Mouse (Mus musculus) forebrain, postnatal 0 days (tissue): ENCODE measurements around the gene Ccnd1. TPM values are rescaled to one million over a fixed set of nuclear protein-coding genes. Genes with fewer than 3 reads are reported as not detected.
A peak's percentile ranks its signal among the peaks of the same experiment; 100 is the strongest.
"Not testable (repeated sequence)": the region's sequence is repeated elsewhere in the genome, so short reads cannot be mapped to it uniquely, and the experiment has no call there.

Source experiments
- ATAC-seq: fragments of 200-750 bp; cut with Nextera tagmentation; 2 replicates; pipeline ENCODE4 v1.8.0; 2017; ENCODE audit warnings: mild to moderate bottlenecking, moderate library complexity
- DNase-seq: peaks from one replicate; pipeline ENCODE4 v3.0.0-alpha.2; 2015
- H3K27ac ChIP-seq: fragments of 300-500 bp; sonication (generic); 2 replicates; pipeline ENCODE4 v1.5.1; 2014; ENCODE audit warnings: low read depth, mild to moderate bottlenecking, antibody characterized with exemption, low read length, moderate library complexity, mixed read lengths
- H3K27me3 ChIP-seq: fragments of 300-500 bp; sonication (generic); 2 replicates; pipeline ENCODE4 v1.6.1; 2014; ENCODE audit warnings: mild to moderate bottlenecking, low read length, mixed read lengths; ENCODE audit not compliant: insufficient read depth
- H3K36me3 ChIP-seq: fragments of 300-500 bp; sonication (generic); 2 replicates; pipeline ENCODE4 v1.6.1; 2014; ENCODE audit warnings: mild to moderate bottlenecking, moderate library complexity; ENCODE audit not compliant: insufficient read depth
- H3K4me1 ChIP-seq: fragments of 300-500 bp; sonication (generic); 2 replicates; pipeline ENCODE4 v1.6.1; 2014; ENCODE audit warnings: antibody characterized with exemption; ENCODE audit not compliant: insufficient read depth
- H3K4me2 ChIP-seq: fragments of 300-500 bp; sonication (generic); 2 replicates; pipeline ENCODE4 v1.6.1; 2014; ENCODE audit warnings: low read depth, mild to moderate bottlenecking, moderate library complexity
- H3K4me3 ChIP-seq: fragments of 300-500 bp; sonication (generic); 2 replicates; pipeline ENCODE4 v1.5.1; 2014; ENCODE audit warnings: low read depth, low read length, mixed read lengths
- H3K9ac ChIP-seq: fragments of 300-500 bp; sonication (generic); 2 replicates; pipeline ENCODE4 v1.6.1; 2014; ENCODE audit warnings: mild to moderate bottlenecking
- H3K9me3 ChIP-seq: fragments of 300-500 bp; sonication (generic); 2 replicates; pipeline ENCODE4 v1.6.1; 2016; ENCODE audit warnings: low read length
- CTCF ChIP-seq: sonication (generic); IDR thresholded peaks from 2 replicates; pipeline ENCODE4 v1.5.1; 2016; ENCODE audit warnings: antibody characterized with exemption, control low read depth, low read depth
- WGBS: fragments of 180-500 bp; shearing (Covaris S2); extraction: QIAGEN DNeasy Blood & Tissue Kit; methylation state at CpG from one replicate; pipeline ENCODE4 v1.1.7; 2014; 5-methylcytosine and 5-hydroxymethylcytosine counted together
- polyA plus RNA-seq: library from polyadenylated mRNA; unstranded; fragments of >200 nt; fragmentation: Nextera tagmentation; extraction: Ambion mirVana; gene quantifications from 2 replicates; pipeline ENCODE4 v1.2.1, GENCODE M21; 2015
- total RNA-seq: library from RNA; depleted of rRNA; stranded (reverse); fragments of >200 nt; gene quantifications from 2 replicates; pipeline ENCODE4 v1.2.3, GENCODE M21; 2014

Gene Ccnd1
- total and polyA plus RNA-seq, 2 experiments from 2014 or later: 29.0 to 33.5 TPM

- Histone ChIP-seq H3K27ac (no peak overlapping the region), H3K36me3 (no peaks in the 10 kb centered on the region), H3K9me3 (no peaks in the 10 kb centered on the region), H3K4me2 (peak overlapping the region; percentile 37), H3K9ac (no peak overlapping the region), H3K27me3 (no peaks in the 10 kb centered on the region; the same call in 1 of the 2 replicates), H3K4me1 (no peaks in the 10 kb centered on the region), H3K4me3 (0 out of 2 replicates have a peak overlapping the region, but pooled peaks have one; percentile 9)
- peak; percentile 92 for TF ChIP-seq CTCF
- WGBS: 11% methylated on average over 28 of the region's 28 CpGs
- DNase-seq (peak; percentile 85), ATAC-seq (peak; percentile 66)
Measured at GRCm38 (mm10) chr7:144906708-144907397, 32.9 kb downstream of the Ccnd1 start.

GRCm38 (mm10) chr7:144905514-144905913 lies 34.2 kb downstream of the Ccnd1 start:
- 95% methylated on average over 3 of the region's 3 CpGs for WGBS
- not testable (repeated sequence) for H3K36me3 ChIP-seq, DNase-seq, H3K27ac ChIP-seq, H3K4me3 ChIP-seq, ATAC-seq, H3K4me1 ChIP-seq, H3K9ac ChIP-seq, H3K4me2 ChIP-seq, H3K27me3 ChIP-seq, H3K9me3 ChIP-seq
- peak; percentile 27; the same call in 1 of the 2 replicates for TF ChIP-seq CTCF

DNA sequence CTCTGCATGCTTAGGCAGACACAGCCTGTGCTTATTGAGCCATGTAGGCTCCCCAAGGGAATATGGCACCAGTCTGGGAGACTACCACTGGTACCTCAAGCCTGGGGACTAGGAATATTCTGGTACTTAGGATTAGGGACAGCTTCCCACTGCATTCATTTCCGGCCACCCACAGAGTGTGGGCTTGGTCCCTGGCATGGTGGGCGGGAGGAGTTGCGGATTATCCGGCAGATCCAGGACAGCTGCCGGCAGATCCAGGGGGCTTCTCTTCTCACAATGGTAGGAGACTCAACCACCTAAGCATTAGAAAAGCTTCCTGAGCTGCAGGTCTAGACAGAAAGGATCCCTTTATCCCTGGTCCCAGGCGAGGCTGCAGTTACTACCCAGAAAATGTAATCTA lies 41.2 kb downstream of the Ccnd1 start:
- Histone ChIP-seq H3K27ac (no peak overlapping the region), H3K4me1 (peaks cover 10% of the 10 kb centered on the region; the same call in 1 of the 2 replicates), H3K27me3 (peaks cover 29% of the 10 kb centered on the region), H3K9me3 (no peaks in the 10 kb centered on the region), H3K4me3 (no peak overlapping the region), H3K36me3 (no peaks in the 10 kb centered on the region), H3K4me2 (no peak overlapping the region), H3K9ac (no peak overlapping the region)
- DNase-seq (no peak), ATAC-seq (no peak)
- 45% methylated on average over 6 of the region's 6 CpGs for WGBS
- no peak for TF ChIP-seq CTCF

- DNase-seq: peak; percentile 54
- H3K4me2 ChIP-seq: peak within 1 kb of the TSS; percentile 95
- TF ChIP-seq CTCF: no peak
- H3K36me3 ChIP-seq: no peaks in the 10 kb centered on the region
- H3K4me3 ChIP-seq: peak within 1 kb of the TSS; percentile 49
- no peaks in the 10 kb centered on the region for H3K9me3 ChIP-seq
- peak within 1 kb of the TSS; percentile 58 for H3K9ac ChIP-seq
- peaks cover 29% of the 10 kb centered on the region for H3K27me3 ChIP-seq
- WGBS: 2% methylated on average over 65 of the region's 65 CpGs
- peak; percentile 12; the same call in 1 of the 2 replicates for ATAC-seq
- no peak within 1 kb of the TSS for H3K27ac ChIP-seq
- peaks cover 10% of the 10 kb centered on the region; the same call in 1 of the 2 replicates for H3K4me1 ChIP-seq
Measured at GRCm38 (mm10) chr7:144896294-144897218, 43.2 kb downstream of the Ccnd1 start, which contains the start of gene Fgf15. Gene Fgf15 (plus strand): TSS chr7:144896531.

GRCm38 (mm10) chr7:144895305-144896111 lies 44.2 kb downstream of the Ccnd1 start:
- TF ChIP-seq CTCF: peak; percentile 90
- peaks cover 29% of the 10 kb centered on the region for H3K27me3 ChIP-seq
- ATAC-seq (peak; percentile 90), DNase-seq (peak; percentile 85)
- peak overlapping the region; percentile 58 for H3K9ac ChIP-seq
- no peaks in the 10 kb centered on the region for H3K9me3 ChIP-seq
- no peaks in the 10 kb centered on the region for H3K36me3 ChIP-seq
- H3K4me1 ChIP-seq: peaks cover 10% of the 10 kb centered on the region; the same call in 1 of the 2 replicates
- H3K4me3 ChIP-seq: peak overlapping the region; percentile 49
- H3K27ac ChIP-seq: no peak overlapping the region
- 2% methylated on average over 37 of the region's 37 CpGs for WGBS
- peak overlapping the region; percentile 95 for H3K4me2 ChIP-seq

DNA sequence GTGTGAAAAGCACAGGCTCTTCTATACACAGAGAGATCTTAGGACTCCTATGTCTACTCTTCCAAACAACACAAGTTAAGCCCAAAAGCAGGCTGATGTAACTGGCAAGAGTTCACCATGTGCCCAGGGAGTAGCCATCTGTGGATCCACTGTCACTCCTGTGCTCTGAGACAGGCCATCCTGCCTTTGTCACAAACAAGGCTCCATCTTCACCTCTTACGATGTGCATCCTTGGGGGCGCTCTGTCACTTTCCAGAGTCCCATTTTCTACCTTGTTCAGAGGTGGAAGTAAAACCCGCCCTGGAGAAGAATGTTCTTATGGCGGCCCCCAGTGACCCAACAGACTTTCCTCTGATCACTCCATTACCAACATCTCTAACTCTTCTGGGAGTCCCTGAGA lies 45.0 kb downstream of the Ccnd1 start:
- Histone ChIP-seq H3K27me3 (peaks cover 29% of the 10 kb centered on the region), H3K9ac (peak overlapping the region; percentile 58; the same call in 1 of the 2 replicates), H3K36me3 (no peaks in the 10 kb centered on the region), H3K4me1 (peaks cover 10% of the 10 kb centered on the region; the same call in 1 of the 2 replicates), H3K4me2 (peak overlapping the region; percentile 95), H3K27ac (no peak overlapping the region), H3K9me3 (no peaks in the 10 kb centered on the region), H3K4me3 (peak overlapping the region; percentile 49)
- 0 out of 2 replicates have a peak, but pooled peaks have one; percentile 9 for TF ChIP-seq CTCF
- 2% methylated on average over 4 of the region's 4 CpGs for WGBS
- ATAC-seq (no peak), DNase-seq (no peak)
